Mouse (Mus musculus): ENCODE measurements around the gene Wwox.

DNA sequence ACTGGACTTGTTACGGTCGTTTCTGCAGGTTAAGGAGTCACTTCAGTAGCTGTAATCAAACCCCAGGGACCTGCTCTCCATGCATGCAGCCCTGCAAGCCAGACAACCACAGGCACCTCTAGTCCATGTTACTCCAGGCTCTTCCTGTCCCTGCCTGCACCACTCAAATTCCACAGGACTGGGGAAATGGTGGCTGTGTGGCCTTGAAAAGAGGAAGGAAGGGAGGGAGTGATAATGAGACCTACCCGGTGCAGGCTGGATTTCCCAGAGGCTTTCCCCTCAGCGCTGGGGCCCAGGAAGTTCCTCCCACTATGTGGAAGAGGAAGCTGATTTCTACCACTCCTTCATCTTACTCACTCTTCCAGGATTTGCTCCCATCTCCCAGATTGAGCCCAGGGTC lies 868.0 kb downstream of the Wwox start:
- no peak for TF ChIP-seq CTCF (IDR thresholded peaks at IDR 0.05; ENCODE audit: control insufficient read depth, insufficient read depth, low read length)
- no peak for TF ChIP-seq POLR2A (IDR thresholded peaks at IDR 0.05; ENCODE audit: borderline replicate concordance, control insufficient read depth, low read depth, low read length)
